Mouse (Mus musculus) adipocyte (in vitro differentiated cells): Measurements from ENCODE around the gene Bhlhb9.

Experiments
- DNase-seq: peaks from one replicate; pipeline ENCODE4 v3.0.0-alpha.2; 2016; ENCODE audit warnings: low spot score

Bhlhb9 gene

DNA sequence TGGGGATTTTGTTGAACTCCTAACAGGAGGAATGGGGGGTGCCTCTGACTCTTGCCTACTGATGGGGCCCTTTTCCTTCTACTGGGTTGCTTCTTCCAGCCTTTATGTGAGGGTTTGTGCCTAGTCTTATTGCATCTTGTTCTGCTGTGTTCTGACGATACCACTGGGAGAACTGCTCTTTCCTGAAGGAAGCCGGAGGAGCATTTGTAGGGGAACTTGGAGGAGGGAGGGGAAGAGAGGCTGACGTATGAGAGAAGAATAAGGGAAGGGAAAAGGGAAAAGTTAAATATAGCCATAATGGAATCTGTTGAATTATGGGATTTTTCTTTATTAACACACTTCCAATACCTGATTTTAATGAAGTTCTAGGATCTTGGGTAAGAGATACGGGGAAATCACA, 119.2 kb downstream of the Bhlhb9 start:
- DNase-seq, result no peak

DNA sequence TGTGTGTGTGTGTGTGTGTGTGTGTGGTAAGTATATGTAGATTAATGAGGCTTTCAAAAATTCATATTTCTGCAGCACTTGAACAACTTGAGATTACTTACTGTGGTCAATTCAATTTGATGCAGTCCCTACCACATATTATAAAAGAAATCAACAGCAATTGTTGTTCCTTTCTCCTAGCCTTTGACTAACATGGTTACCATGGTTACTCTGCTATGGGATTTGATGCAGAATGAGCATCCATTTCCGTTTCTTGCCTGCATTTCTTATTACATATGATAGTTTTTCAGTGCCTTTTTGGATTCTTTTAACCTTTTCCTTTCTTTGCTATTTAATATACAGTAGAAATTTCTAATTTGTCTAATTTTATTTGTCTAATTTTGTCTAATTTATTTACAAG, 119.7 kb downstream of the Bhlhb9 start:
- no peak for DNase-seq

DNA sequence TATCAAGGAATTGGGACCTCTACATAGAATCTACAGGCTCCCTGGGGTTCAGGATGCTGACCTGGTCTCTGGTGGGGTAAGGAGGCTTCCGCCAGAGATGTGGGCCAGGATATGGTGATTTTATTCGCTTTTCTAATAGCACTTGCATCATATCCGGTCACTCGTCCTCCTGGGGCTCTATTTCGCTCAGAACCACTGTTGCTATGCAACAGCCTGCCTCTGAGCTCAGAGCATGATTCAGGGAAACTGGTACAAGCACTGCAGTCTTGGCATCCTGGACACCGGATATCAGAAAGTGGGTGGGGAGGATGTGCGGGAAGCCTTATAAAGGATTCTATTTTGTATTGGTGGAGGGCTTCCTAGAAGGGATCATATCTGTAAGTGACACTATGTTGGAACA, 124.8 kb downstream of the Bhlhb9 start:
- DNase-seq, result no peak

DNA sequence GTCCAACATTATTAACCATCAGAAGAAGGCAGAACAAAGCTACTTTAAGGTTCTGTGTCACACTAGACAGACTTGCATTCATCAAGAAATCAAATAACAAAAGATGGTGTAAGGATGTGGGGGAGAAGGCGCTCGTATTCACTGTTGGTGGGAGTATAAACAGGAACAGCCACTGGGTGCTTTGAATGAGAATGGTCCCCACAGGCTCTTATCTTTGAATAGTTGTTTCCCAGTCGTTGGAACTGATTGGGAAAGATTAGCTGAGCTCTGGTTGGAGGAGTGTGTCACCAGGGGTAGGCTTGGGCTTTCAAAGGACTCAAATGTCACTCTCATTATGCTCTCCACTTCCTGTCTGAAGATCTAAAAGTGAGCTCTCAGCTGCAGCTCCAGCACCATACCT, 128.5 kb downstream of the Bhlhb9 start:
- no peak for DNase-seq

DNA sequence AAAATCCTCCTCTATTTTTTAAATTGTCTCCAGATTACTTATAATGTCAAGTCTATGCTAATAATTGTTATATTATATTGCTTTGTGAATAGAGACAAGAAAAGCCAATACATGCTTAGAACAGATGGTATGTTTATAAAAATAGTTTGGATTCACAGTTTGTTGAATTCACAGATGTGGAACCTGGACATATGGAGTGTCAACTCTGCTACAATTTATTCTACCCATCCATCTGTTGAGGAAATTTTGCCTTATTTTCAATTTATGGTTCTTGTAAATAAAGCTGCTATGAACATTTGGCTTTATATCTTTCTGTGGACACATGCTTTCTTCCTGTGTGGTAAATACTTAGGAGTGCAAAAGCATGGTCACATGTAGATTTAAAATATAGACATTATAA, 131.2 kb downstream of the Bhlhb9 start:
- no peak for DNase-seq

DNA sequence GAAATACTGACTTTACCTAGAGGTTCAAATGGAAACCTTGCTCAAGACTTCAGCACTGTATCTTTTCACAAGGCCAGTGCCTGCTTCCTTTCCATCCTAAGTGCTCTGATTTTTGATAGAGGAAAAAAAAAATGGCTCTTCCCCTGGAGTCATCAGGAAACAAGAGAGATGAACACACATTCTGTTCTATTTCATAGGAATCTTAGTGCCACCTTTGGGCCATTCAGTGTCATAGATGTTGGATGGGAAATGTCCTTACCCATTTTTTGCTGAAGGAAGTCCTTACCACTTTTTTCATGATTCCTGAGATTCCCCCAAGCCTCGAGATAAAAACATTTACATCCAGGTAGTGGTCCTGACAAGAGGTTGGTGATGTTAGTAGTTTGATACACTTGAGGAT, 139.1 kb downstream of the Bhlhb9 start:
- DNase-seq, result peak; percentile 2
